Mouse (Mus musculus): ENCODE measurements around the gene Scn4b.

Gene Scn4b

GRCm38 (mm10) chr9:45189661-45190174, 51.5 kb downstream of the Scn4b start:
- no peak for DNase-seq (ENCODE audit: low read depth)

DNA sequence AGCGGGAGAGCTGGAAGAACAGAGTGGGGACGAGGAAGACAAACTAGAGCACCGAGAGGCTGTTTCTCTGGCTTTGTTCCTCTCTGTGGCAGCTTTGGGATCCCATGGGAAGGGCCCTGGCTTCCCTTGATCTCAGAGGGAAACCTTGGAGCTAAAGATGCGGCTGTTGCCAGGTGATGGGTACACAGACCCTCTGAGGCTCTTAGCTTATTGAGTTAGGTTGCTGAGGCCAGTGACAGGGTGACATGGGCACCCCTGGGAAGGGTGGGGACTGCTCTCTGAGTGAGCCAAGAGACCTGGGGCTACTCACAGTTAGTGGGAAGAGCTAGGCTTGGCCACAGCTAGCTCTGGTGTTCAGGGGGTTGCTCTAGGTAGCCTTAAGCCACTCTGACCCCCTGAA, 57.3 kb downstream of the Scn4b start:
- no peak for DNase-seq (ENCODE audit: low read depth)

- no peak for DNase-seq (ENCODE audit: low read depth)
Observed at GRCm38 (mm10) chr9:45196125-45196830, 58.1 kb downstream of the Scn4b start.

GRCm38 (mm10) chr9:45197549-45197948, 59.4 kb downstream of the Scn4b start:
- DNase-seq (ENCODE audit: low read depth): no peak

DNA sequence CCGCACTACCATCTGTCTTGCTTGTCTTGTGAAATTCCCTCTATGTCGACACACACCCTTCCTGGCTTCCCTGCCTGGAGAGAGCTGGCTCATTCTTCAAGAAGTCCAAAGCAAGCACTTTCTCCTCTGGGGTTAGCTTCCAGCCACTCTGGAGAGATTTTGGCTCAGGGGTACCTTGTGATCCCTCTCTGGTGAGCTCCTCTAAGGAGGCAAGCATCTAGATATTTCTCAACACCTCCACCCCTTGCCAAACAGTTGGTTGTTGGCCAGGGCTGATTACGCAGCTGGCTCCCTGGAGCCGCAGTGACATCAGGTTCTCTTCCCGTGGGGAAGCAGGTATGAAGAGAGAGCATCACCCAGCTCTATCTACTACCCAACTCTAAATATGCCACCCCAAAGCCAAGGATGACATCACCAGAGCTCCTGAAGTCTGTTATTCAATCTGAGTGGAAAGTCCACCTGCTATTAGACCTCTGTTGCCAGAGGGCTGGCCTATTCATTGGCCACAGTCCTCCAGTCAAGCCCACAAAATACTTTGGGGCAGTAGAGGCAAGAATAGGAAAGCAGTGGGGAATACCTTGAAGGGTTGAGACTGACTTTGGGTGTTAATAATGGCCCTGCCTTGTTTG, 63.2 kb downstream of the Scn4b start:
- DNase-seq (ENCODE audit: low read depth): no peak

GRCm38 (mm10) chr9:45202021-45202798, 64.0 kb downstream of the Scn4b start:
- no peak for DNase-seq (ENCODE audit: low read depth)
